ENCODE assay signal across 8 mouse cellular contexts in genomic region chr11:77802341-77802865, GRCm38 (mm10). TPM values are rescaled to one million over a fixed set of nuclear protein-coding genes. Genes with fewer than 3 reads are reported as not detected.
DNase-seq lines count a peak whose midpoint lies in the region; ATAC-seq lines count a peak whose summit lies in the region.

No protein-coding gene starts in this region.

- ATAC-seq in hematopoietic stem cell, adult 5-6 weeks (replicated peaks in 1 of 2; ENCODE audit: insufficient read depth in 1 of 2, low FRiP score in 2 of 2, low TSS enrichment in 1 of 2, low read depth in 1 of 2, poor library complexity in 2 of 2, severe bottlenecking in 2 of 2), result peak; percentile 79 to 90

- peak overlapping the region; percentile 6 for H3K4me3 ChIP-seq in brown adipose tissue, adult 24 weeks (ENCODE audit: insufficient read depth, low read depth, low read length)

- peak; percentile 98 for DNase-seq in heart, adult 11 months
- DNase-seq in heart, postnatal 25 days (ENCODE audit: low spot score), result no peak
- DNase-seq in lung, postnatal 4 days, result peak; percentile 72 to 73
- DNase-seq in thymus, postnatal 0 days (ENCODE audit: low spot score), result peak; percentile 80
- no peak for DNase-seq in frontal cortex, postnatal 10 days (ENCODE audit: low spot score in 2 of 2)
- DNase-seq in right cerebral cortex, postnatal 36 days (ENCODE audit: low spot score in 2 of 2), result no peak

- H3K4me1 ChIP-seq in brown adipose tissue, adult 24 weeks (ENCODE audit: control insufficient read depth, insufficient read depth, insufficient read length, low read length), result peaks cover 39% of the 10 kb centered on the region

- H3K27ac ChIP-seq in brown adipose tissue, adult 24 weeks (replicated peaks; ENCODE audit: low read depth, low read length), result peak overlapping the region; percentile 97

- intact Hi-C loops in heart, postnatal 25 days (cut with DNase I), result no loop called here

RNA-seq across cellular contexts. Expression of gene Gm10277, which starts 14.9 kb away (rescaled TPM):
- total RNA-seq in heart, postnatal 25 days (2021), result not detected
- not detected in 2 replicates for polyA plus RNA-seq in brown adipose tissue, adult 24 weeks (2012; ENCODE audit: insufficient read depth, insufficient read length, missing spikeins)
- not detected in 2 replicates for total RNA-seq in hematopoietic stem cell, adult 5-6 weeks (2017)
- 0.39 and 1.1 TPM in 2 replicates for polyA plus RNA-seq in thymus, postnatal 0 days (2015; fragmentation: Nextera tagmentation; extraction: Ambion mirVana)

RNA-seq across cellular contexts. Expression of gene Myo18a, which starts 39.4 kb away (rescaled TPM):
- 100 to 1,000 TPM; 273 to 280 TPM for total RNA-seq in heart, postnatal 25 days (2021)
- polyA plus RNA-seq in brown adipose tissue, adult 24 weeks (2012; ENCODE audit: insufficient read depth, insufficient read length, missing spikeins), result 17.4 and 18.2 TPM in 2 replicates
- 97.7 and 133 TPM in 2 replicates for total RNA-seq in hematopoietic stem cell, adult 5-6 weeks (2017)
- polyA plus RNA-seq in thymus, postnatal 0 days (2015; fragmentation: Nextera tagmentation; extraction: Ambion mirVana), result 25.5 and 27.5 TPM in 2 replicates

Comparison
In these comparisons a context has a peak if more than half of its experiments do, and no peak if none do; other contexts are left out.
1. DNase-seq: peak in heart, adult 11 months (single experiment), lung, postnatal 4 days (2 of 2) and thymus, postnatal 0 days (single experiment); none in heart, postnatal 25 days (single experiment), frontal cortex, postnatal 10 days (0 of 2) and right cerebral cortex, postnatal 36 days (0 of 2).